Mouse (Mus musculus): Measurements from ENCODE around the gene Ndufa4l2. TPM values are rescaled to one million over a fixed set of nuclear protein-coding genes. Genes with fewer than 3 reads are reported as not detected.
A peak's percentile ranks its signal among the peaks of the same experiment; 100 is the strongest.

Gene Ndufa4l2
- polyA plus RNA-seq, 1 experiment from 2014 or later, result 311 TPM

DNA sequence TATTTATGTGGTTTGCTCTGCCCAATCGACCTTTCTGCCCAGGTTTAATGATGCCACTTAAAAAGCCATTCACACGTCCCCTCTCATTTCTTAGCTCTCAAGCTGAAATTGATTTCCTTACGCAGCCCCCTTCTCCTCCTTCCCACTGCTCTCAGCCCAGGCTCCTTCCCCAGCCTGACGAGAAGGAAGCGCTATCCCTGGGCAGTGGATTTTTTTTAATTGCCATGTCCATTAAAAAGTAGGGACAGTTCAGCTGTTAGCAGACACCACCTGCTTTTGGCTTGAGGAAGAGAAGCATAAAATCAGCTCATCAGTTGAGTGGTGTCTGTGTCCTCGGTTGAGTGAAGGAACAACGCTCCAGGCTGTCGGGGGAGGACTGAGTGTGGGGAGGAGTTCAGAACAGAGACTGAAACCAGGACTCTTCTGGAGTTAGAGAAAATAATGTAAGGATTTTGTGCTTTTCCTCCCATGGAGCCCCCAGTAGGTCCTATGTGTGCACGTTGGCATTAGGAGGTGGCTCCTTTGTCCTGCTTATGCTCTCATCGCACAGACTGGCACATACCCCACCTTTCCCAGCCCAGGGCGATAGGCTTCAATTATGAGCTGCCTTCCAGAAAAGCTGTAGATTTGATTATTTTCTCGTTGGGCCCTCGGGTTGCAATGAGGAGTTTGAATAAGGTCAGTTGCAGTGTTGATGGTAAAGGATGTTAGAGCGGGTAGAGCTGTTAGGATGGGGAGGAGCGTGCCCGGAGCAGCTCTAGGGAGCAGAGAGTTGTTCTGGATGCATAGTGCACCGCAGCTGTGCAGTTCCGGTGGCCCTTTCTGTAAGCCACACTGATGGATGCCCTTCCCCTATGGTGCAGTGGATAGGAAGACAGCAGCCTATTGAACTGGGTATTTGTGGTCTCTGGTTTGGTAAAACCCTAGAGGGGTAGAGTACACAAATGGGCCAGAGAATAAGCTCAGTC lies 24.3 kb upstream of the Ndufa4l2 start:
- peaks cover 80% of the 10 kb centered on the region for H3K36me3 ChIP-seq
- ATAC-seq (ENCODE audit: insufficient number of reproducible peaks, low FRiP score, low TSS enrichment, low read depth), result no peak
- H3K9me3 ChIP-seq (replicated peaks), result no peaks in the 10 kb centered on the region
- H3K27me3 ChIP-seq, result no peaks in the 10 kb centered on the region
- H3K4me2 ChIP-seq (replicated peaks), result no peak overlapping the region
- WGBS, result 68% methylated on average over 18 of the region's 18 CpGs
- H3K4me3 ChIP-seq (replicated peaks), result no peak overlapping the region
- no peaks in the 10 kb centered on the region for H3K4me1 ChIP-seq
- no peak overlapping the region for H3K27ac ChIP-seq (replicated peaks)
- H3K9ac ChIP-seq, result no peak overlapping the region

DNA sequence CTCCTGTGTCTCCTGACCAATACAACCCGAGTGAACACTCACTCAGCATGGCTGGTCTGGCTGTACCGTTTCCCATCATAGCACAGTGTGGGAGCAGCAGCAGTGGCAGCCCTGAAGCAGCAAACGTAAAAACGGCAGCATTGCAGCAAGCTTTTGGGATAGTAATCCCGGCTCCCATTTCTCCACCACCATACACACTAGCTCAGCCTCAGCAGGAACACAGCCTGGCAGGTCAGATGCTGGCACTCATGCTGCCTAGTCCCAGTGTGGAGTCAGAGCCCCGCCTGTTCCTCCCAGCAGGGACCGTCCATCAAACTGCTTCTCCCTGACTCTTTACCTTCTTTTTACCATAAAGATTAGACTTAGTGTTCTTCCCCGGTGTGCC lies 23.6 kb upstream of the Ndufa4l2 start:
- peaks cover 81% of the 10 kb centered on the region for H3K36me3 ChIP-seq
- H3K27ac ChIP-seq (replicated peaks), result no peak overlapping the region
- H3K4me1 ChIP-seq, result no peaks in the 10 kb centered on the region
- no peak overlapping the region for H3K4me3 ChIP-seq (replicated peaks)
- no peak overlapping the region for H3K4me2 ChIP-seq (replicated peaks)
- 78% methylated on average over 8 of the region's 8 CpGs for WGBS
- no peak for ATAC-seq (ENCODE audit: insufficient number of reproducible peaks, low FRiP score, low TSS enrichment, low read depth)
- H3K9ac ChIP-seq, result no peak overlapping the region
- H3K9me3 ChIP-seq (replicated peaks), result no peaks in the 10 kb centered on the region
- no peaks in the 10 kb centered on the region for H3K27me3 ChIP-seq

GRCm38 (mm10) chr10:127492118-127492517 lies 22.6 kb upstream of the Ndufa4l2 start:
- Histone ChIP-seq H3K9me3 (replicated peaks) (no peaks in the 10 kb centered on the region), H3K4me2 (replicated peaks) (no peak overlapping the region), H3K36me3 (peaks cover 86% of the 10 kb centered on the region), H3K4me3 (replicated peaks) (no peak overlapping the region), H3K27ac (replicated peaks) (no peak overlapping the region), H3K9ac (no peak overlapping the region), H3K27me3 (no peaks in the 10 kb centered on the region), H3K4me1 (no peaks in the 10 kb centered on the region)
- WGBS, result 66% methylated on average over 3 of the region's 3 CpGs
- no peak for ATAC-seq (ENCODE audit: insufficient number of reproducible peaks, low FRiP score, low TSS enrichment, low read depth)

GRCm38 (mm10) chr10:127496156-127496555 lies 18.6 kb upstream of the Ndufa4l2 start:
- H3K4me3 ChIP-seq (replicated peaks), result no peak overlapping the region

DNA sequence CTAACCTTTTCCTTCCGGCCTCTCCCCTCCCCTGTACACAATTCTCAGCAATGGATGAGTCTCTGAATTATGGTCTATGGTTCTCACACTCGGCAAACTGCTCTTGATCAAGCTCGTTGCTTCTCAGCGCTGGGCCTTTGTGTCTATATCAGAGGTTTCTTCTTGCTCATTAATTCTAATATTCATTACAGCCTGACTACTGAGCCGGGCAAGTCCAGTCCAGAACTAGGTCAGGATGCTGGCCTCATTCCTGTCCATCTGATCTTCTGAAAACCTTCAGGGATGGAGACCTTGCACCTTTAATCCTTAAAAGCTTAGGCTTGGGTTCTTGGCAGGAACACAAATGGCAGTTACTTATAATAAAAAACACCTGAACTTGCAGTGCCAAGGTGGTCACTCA lies 15.3 kb upstream of the Ndufa4l2 start:
- Histone ChIP-seq H3K4me2 (replicated peaks) (no peak overlapping the region), H3K4me1 (no peaks in the 10 kb centered on the region), H3K4me3 (replicated peaks) (no peak overlapping the region), H3K9ac (no peak overlapping the region), H3K27ac (replicated peaks) (no peak overlapping the region), H3K27me3 (no peaks in the 10 kb centered on the region), H3K9me3 (replicated peaks) (no peaks in the 10 kb centered on the region), H3K36me3 (peaks cover 61% of the 10 kb centered on the region)
- 82% methylated on average over 5 of the region's 5 CpGs for WGBS
- ATAC-seq (ENCODE audit: insufficient number of reproducible peaks, low FRiP score, low TSS enrichment, low read depth), result no peak

More at GRCm38 (mm10) chr10:127496156-127496555, 18.6 kb upstream of the Ndufa4l2 start:
- no peak overlapping the region for H3K9ac ChIP-seq
- H3K4me2 ChIP-seq (replicated peaks), result no peak overlapping the region
- WGBS, result 93% methylated on average over 3 of the region's 3 CpGs
- H3K27ac ChIP-seq (replicated peaks), result no peak overlapping the region
- peaks cover 88% of the 10 kb centered on the region for H3K36me3 ChIP-seq
- no peaks in the 10 kb centered on the region for H3K4me1 ChIP-seq
- H3K9me3 ChIP-seq (replicated peaks), result no peaks in the 10 kb centered on the region
- ATAC-seq (ENCODE audit: insufficient number of reproducible peaks, low FRiP score, low TSS enrichment, low read depth), result no peak
- no peaks in the 10 kb centered on the region for H3K27me3 ChIP-seq

GRCm38 (mm10) chr10:127500042-127500441 lies 14.7 kb upstream of the Ndufa4l2 start:
- WGBS, result 73% methylated on average over 4 of the region's 4 CpGs
- peaks cover 56% of the 10 kb centered on the region for H3K36me3 ChIP-seq

GRCm38 (mm10) chr10:127500894-127501893 lies 13.6 kb upstream of the Ndufa4l2 start, which contains the start of gene Stac3:
Gene Stac3, plus strand, starts transcription at chr10:127501686.
- Histone ChIP-seq H3K27me3 (peaks cover 4% of the 10 kb centered on the region; the same call in 1 of the 2 replicates), H3K9me3 (replicated peaks) (no peaks in the 10 kb centered on the region), H3K4me1 (no peaks in the 10 kb centered on the region), H3K9ac (no peak within 1 kb of the TSS), H3K4me2 (replicated peaks) (no peak within 1 kb of the TSS), H3K4me3 (replicated peaks) (no peak within 1 kb of the TSS), H3K36me3 (peaks cover 53% of the 10 kb centered on the region), H3K27ac (replicated peaks) (no peak within 1 kb of the TSS)
- 59% methylated on average over 13 of the region's 13 CpGs for WGBS
- ATAC-seq (ENCODE audit: insufficient number of reproducible peaks, low FRiP score, low TSS enrichment, low read depth), result peak; percentile 75

More at GRCm38 (mm10) chr10:127500042-127500441, 14.7 kb upstream of the Ndufa4l2 start:
- Histone ChIP-seq H3K4me3 (replicated peaks) (no peak overlapping the region), H3K9me3 (replicated peaks) (no peaks in the 10 kb centered on the region), H3K4me1 (no peaks in the 10 kb centered on the region), H3K9ac (no peak overlapping the region), H3K27me3 (no peaks in the 10 kb centered on the region), H3K4me2 (replicated peaks) (no peak overlapping the region), H3K27ac (replicated peaks) (no peak overlapping the region)
- no peak for ATAC-seq (ENCODE audit: insufficient number of reproducible peaks, low FRiP score, low TSS enrichment, low read depth)

- WGBS, result 6% methylated on average over 15 of the region's 15 CpGs
- H3K27ac ChIP-seq (replicated peaks), result no peak overlapping the region
- peak overlapping the region; percentile 42; the same call in 1 of the 2 replicates for H3K4me3 ChIP-seq (replicated peaks)
- peaks cover 57% of the 10 kb centered on the region for H3K27me3 ChIP-seq
- H3K9me3 ChIP-seq (replicated peaks), result no peaks in the 10 kb centered on the region
- peak overlapping the region; percentile 87 for H3K4me2 ChIP-seq (replicated peaks)
- peaks cover 9% of the 10 kb centered on the region for H3K36me3 ChIP-seq
- ATAC-seq (ENCODE audit: insufficient number of reproducible peaks, low FRiP score, low TSS enrichment, low read depth), result no peak
- no peak overlapping the region for H3K9ac ChIP-seq
- peaks cover 55% of the 10 kb centered on the region for H3K4me1 ChIP-seq
These were observed 6.5 kb upstream of the Ndufa4l2 start for GRCm38 (mm10) chr10:127508239-127508638.

DNA sequence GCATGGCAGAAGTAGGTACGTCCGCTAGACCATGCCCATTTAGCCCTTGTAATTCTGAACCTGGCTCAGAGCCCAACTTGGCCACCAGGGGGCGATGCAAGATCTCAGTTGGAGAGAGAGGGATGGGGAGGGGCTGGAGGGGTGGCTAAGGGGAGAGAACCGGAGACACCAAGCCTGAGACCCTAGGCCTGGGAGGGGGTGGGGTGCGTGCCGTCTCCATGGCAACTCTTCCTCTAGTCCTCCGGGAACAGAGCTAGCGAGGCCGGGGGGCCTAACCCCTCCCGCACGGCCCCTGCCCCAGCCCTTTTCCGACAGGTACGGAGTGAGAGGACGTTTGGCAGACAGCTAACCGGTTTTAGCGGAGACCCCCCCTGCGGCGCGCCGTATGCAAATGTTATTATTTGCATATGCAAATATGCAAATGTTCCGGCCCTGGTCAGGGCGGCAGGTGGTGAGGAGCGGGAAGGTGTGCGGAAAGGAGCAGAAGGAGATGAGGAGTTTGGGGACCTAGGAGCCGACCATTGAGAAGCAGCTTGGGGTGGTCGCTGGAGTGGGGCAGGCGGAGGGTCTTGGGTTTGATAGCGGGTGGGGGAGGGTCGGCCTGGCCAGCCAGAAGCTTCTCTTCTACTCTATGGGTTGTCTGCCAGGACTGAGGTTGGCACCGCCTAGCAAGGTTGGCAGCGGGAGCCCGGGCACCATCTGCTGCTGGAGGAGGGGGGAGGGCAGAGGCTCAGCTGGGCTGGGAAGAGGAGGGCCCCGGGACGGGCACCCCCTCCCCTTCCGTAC lies 5.5 kb upstream of the Ndufa4l2 start:
- H3K9ac ChIP-seq, result no peak overlapping the region
- no peak overlapping the region for H3K27ac ChIP-seq (replicated peaks)
- H3K27me3 ChIP-seq, result peaks cover 67% of the 10 kb centered on the region
- H3K36me3 ChIP-seq, result peaks cover 6% of the 10 kb centered on the region
- peak overlapping the region; percentile 87 for H3K4me2 ChIP-seq (replicated peaks)
- WGBS, result under 1% methylated on average over 35 of the region's 35 CpGs
- H3K4me1 ChIP-seq, result peaks cover 65% of the 10 kb centered on the region
- peak overlapping the region; percentile 42 for H3K4me3 ChIP-seq (replicated peaks)
- peak; percentile 59 for ATAC-seq (ENCODE audit: insufficient number of reproducible peaks, low FRiP score, low TSS enrichment, low read depth)
- no peaks in the 10 kb centered on the region for H3K9me3 ChIP-seq (replicated peaks)

DNA sequence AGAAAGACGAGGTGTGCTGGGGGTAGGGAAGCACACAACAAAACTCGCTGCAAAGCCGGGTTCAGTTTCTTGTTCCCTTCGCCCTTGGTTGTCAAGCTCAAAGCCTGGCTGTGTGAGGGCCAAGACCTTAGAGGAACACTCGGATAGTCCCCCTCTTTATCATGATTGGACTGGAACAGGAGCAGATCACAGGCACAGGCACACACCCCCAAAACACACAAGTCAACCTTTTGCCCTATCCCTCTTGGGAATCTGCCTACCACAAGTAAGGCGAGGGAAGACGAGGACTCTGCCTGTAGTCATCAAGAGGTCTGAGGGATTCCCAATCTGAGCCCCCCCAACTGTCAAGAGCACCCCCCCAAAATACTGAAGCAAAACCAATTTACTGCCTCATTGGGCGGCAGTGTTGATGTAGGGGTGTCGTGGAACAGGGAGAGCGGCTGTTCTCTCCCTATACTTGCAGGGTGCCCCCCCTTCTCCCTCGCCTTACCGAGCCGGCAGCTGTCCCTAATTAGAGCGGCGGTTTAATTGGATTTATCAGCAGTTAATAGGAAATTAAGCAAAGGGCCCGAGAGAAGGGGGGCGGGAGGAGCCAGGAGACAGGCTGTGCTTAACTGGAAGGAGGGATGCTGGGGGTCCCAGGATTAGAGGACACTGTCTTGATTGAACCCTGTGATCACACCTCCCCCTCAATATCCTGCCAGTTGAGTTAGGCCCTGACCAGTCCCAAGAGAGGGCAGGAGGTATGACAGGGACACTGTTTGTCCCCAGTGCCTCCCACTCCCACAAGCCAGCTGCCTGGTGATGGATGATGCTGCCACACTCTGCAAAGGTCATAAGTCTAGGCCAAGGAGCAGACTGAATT lies 4.7 kb upstream of the Ndufa4l2 start:
- peak overlapping the region; percentile 87 for H3K4me2 ChIP-seq (replicated peaks)
- H3K27ac ChIP-seq (replicated peaks), result no peak overlapping the region
- H3K36me3 ChIP-seq, result peaks cover 6% of the 10 kb centered on the region
- H3K9me3 ChIP-seq (replicated peaks), result no peaks in the 10 kb centered on the region
- peaks cover 75% of the 10 kb centered on the region for H3K27me3 ChIP-seq
- peak overlapping the region; percentile 42; the same call in 1 of the 2 replicates for H3K4me3 ChIP-seq (replicated peaks)
- H3K4me1 ChIP-seq, result peaks cover 73% of the 10 kb centered on the region
- no peak overlapping the region for H3K9ac ChIP-seq
- ATAC-seq (ENCODE audit: insufficient number of reproducible peaks, low FRiP score, low TSS enrichment, low read depth), result no peak
- WGBS, result 11% methylated on average over 17 of the region's 17 CpGs
